Mouse (Mus musculus) splenic B cell, adult 2 months (primary cell): ENCODE measurements around the gene Trip10.
A peak's percentile ranks its signal among the peaks of the same experiment; 100 is the strongest.

ENCODE experiments used
- DNase-seq: peaks from one replicate; pipeline ENCODE4 v3.0.0-alpha.2; 2011; ENCODE audit warnings: low read depth, low spot score
- H3K27me3 ChIP-seq: 2 replicates; pipeline ENCODE4 v1.6.1; 2012; ENCODE audit warnings: mild to moderate bottlenecking, low read length, moderate library complexity, mixed read lengths; ENCODE audit not compliant: control insufficient read depth, poor library complexity, insufficient read depth, severe bottlenecking
- H3K36me3 ChIP-seq: 2 replicates; pipeline ENCODE4 v1.6.1; 2012; ENCODE audit warnings: mild to moderate bottlenecking, low read length, moderate library complexity, mixed read lengths; ENCODE audit not compliant: control insufficient read depth, poor library complexity, insufficient read depth, severe bottlenecking

Trip10 gene

DNA sequence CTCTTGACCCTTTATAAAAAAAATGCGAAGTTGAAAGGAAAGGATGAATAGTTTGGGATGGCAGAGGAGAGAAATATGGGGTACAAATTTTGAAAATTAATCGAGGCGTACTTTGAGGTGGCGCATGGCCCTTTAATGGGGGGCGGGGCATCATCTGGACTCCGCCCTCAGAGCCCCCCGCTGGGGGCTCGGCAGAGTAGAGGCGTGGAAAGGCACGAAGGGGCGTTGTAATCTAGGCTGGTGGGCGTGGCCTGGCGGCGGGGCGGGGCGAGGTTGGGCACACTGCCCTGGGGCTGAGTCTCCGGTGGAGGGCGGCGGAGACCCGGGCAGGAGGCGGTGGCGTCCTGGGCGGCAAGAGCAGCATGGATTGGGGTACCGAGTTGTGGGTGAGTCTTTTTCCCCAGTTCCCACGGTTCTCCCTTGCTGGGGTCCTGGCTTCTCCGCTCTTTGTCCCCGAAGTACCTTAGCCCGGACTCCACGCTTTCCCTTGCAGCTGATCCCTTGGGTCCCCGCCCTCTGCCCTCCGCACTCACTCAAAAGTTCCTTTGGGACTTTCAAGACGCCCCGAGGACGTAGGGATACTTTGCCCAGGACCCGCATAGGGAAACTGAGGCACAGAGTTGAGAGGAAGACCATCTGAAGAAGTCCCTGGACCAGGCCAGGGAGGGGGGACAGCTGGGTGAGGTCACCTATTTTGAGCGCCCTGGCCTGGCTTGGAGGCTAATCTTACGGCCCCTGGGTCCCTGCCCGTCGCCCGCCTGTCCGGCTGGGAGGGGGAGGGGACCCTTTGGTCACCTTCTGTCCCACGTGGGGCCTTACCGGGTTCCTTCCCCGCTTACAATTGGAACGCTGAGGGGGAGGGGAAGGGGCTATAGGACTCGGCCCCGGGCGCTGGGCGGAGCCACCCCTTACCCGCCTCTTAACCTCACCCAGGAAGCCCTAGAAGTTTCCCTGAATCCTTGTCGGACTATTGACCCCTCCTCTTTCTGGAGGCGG is at the start of gene Trip10:
Trip10 (plus strand) TSS at position 270 of the 996 bp plus-strand sequence.
- H3K36me3 ChIP-seq, result 0 out of 2 replicates have a peak, but pooled peaks cover 2% of the 10 kb centered on the region
- peak; percentile 96 for DNase-seq
- no peaks in the 10 kb centered on the region for H3K27me3 ChIP-seq

- no peaks in the 10 kb centered on the region for H3K27me3 ChIP-seq
- no peaks in the 10 kb centered on the region for H3K36me3 ChIP-seq
- DNase-seq, result no peak
Measured at GRCm38 (mm10) chr17:57201841-57202724, 47.2 kb upstream of the Trip10 start.

DNA sequence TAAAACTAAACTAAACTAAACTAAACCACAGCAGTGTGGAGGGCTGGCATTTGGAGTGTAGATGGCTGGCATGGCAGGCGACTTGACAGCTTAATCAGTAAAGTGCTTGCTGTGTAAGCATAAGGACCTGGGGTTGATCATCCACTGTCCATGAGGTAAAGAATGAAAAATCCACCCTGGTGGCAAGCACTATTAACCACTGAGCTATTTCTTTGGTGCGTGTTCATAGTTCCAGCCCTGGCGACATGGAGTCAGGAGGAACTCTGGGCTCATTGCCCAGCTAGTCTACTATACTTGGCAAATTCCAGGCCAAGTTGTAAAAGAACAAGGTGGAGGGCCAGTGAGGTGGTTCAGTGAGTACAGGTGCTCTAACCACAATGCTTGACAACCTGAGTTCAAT is 41.3 kb upstream of the Trip10 start:
- H3K27me3 ChIP-seq, result no peaks in the 10 kb centered on the region
- H3K36me3 ChIP-seq, result no peaks in the 10 kb centered on the region
- no peak for DNase-seq

GRCm38 (mm10) chr17:57209330-57209729 is 39.9 kb upstream of the Trip10 start:
- no peaks in the 10 kb centered on the region for H3K27me3 ChIP-seq
- peak; percentile 44 for DNase-seq
- H3K36me3 ChIP-seq, result no peaks in the 10 kb centered on the region

DNA sequence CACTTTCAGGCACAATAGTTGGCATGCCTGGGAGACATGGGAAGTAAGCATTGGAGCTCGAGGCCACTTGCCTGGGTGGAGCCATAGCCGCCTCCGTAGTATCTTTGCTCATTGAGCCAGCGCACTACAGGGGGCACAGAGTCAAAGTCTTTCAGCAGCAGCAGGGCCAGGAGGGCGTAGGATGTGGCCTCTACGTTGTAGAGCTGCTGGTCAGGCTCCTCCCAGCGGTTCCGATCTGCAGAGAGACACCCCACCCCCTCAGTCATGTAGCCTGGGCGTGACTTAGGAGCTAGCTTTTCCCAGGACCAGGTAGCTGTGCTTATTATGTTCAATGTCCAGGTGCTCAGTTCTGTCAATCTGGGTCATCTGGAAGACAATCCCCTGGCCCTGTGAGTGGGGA is 37.8 kb upstream of the Trip10 start:
- Histone ChIP-seq H3K27me3 (no peaks in the 10 kb centered on the region), H3K36me3 (no peaks in the 10 kb centered on the region)
- DNase-seq, result no peak

GRCm38 (mm10) chr17:57214676-57215387 is 34.4 kb upstream of the Trip10 start:
- no peaks in the 10 kb centered on the region for H3K27me3 ChIP-seq
- peak; percentile 22 for DNase-seq
- no peaks in the 10 kb centered on the region for H3K36me3 ChIP-seq

DNA sequence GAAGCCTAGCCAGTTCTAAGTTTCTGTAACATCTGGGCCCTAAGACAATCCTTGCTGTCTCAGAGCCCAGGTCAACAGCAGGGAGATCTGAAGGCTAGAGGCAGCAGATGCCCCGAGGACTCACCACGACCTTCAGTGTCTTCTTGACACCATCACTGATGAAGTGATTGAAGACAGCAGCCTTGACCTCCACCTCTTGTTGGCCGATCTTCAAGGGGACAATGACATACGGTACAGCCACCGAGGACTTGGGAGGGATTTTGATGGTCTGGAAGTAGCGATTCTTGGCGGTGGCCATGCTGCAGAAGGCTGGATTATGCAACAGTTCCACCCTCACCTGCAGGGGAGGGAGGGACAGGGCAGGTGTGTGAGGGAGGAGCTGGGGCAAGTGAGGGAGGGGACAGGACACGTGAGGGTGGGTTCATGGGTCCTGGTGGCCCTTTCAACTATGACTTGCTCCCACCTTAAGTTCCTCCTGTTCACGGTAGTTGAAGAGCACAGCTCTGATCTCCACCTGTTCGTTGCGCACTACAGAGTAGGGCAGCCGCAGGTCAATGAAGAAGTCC is 30.8 kb upstream of the Trip10 start:
- Histone ChIP-seq H3K36me3 (no peaks in the 10 kb centered on the region), H3K27me3 (no peaks in the 10 kb centered on the region)
- DNase-seq, result no peak

GRCm38 (mm10) chr17:57219167-57219883 is 29.9 kb upstream of the Trip10 start:
- Histone ChIP-seq H3K27me3 (no peaks in the 10 kb centered on the region), H3K36me3 (no peaks in the 10 kb centered on the region)
- peak; percentile 85 for DNase-seq

DNA sequence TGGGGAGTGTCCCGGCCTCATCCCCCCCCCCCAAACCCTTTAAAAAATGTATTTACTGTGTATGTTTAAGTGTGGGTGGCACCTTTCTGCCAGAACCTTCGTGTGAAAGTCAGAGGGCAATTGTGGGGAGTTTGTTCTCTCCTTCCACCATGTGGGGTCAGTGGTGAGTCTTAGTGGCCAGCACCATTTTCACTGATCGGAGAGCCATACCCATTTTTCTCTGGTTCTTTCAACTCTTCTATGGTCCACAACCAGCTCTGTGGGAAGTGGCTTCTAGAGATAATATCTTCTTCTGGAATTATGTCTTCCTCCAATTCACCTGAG is 29.4 kb upstream of the Trip10 start:
- peak; percentile 71 for DNase-seq
- H3K36me3 ChIP-seq, result no peaks in the 10 kb centered on the region
- no peaks in the 10 kb centered on the region for H3K27me3 ChIP-seq

DNA sequence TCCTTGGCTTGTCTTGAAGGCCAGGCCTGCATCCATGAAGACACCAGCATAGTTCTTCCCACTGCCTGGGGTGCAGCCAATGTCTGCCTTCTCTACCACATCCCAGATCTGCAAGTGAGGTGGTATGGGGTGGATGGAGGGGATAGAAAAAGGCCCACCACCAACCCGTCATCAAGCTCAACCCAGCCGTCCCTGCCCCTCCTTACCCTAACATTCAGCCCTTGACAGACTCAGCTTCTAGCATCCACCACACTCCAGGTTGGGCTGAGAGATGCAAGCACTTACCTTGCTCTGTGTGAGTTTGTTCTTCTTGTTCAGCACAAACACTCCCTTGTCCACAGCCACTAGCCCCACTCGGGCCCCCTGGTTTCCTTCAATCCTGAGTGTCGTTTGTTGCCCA is 27.3 kb upstream of the Trip10 start:
- no peaks in the 10 kb centered on the region for H3K27me3 ChIP-seq
- DNase-seq, result no peak
- no peaks in the 10 kb centered on the region for H3K36me3 ChIP-seq

GRCm38 (mm10) chr17:57223313-57223712 is 25.9 kb upstream of the Trip10 start:
- peak; percentile 36 for DNase-seq
- no peaks in the 10 kb centered on the region for H3K36me3 ChIP-seq
- no peaks in the 10 kb centered on the region for H3K27me3 ChIP-seq

DNA sequence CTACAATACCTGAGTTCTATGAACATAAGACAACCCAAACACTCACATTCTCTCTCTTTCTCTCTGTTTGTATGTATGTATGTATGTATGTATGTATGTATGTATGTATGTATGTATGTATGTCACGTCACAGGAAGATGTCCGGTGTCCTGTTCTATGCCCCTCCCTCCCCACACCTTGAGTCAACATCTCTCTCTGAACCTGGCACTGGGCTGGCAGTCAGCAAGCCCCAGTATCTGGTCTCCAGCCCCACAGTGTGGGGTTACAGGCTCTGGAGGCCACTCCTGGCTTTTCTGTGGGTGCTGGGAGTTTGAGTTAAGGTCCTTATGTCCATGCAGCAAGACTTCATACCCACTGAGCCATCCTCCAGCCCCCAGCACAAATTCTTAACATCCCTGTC is 21.8 kb upstream of the Trip10 start:
- no peak for DNase-seq
- H3K36me3 ChIP-seq, result no peaks in the 10 kb centered on the region
- H3K27me3 ChIP-seq, result no peaks in the 10 kb centered on the region

GRCm38 (mm10) chr17:57228014-57228413 is 21.2 kb upstream of the Trip10 start, which contains the start of gene C3:
Gene C3, minus strand, starts transcription at chr17:57228136.
- no peaks in the 10 kb centered on the region for H3K36me3 ChIP-seq
- DNase-seq, result no peak
- H3K27me3 ChIP-seq, result no peaks in the 10 kb centered on the region

DNA sequence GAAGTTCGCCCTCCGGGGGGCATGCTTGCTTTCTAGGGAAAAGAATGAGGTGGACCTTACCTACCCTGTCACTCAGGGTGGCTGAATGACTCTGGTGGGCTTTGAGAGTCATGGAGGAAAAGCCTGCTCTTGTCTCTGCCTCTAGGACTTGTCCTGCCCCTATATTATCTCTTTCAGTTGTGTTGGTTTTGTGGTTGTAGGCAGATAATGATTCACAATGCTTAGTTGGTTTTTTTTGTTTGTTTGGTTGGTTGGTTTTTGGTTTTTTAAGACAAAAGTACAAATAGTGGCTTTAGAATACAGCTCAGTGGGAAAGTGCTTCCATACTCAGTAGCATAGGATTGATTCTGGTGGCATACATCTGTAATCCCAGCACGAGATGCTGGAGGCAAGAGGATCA is 20.4 kb upstream of the Trip10 start:
- H3K36me3 ChIP-seq, result no peaks in the 10 kb centered on the region
- no peak for DNase-seq

More for the DNA sequence above, 20.4 kb upstream of the Trip10 start:
- no peaks in the 10 kb centered on the region for H3K27me3 ChIP-seq
